Mouse (Mus musculus) midbrain, embryonic 12.5 days (tissue): ENCODE measurements around the gene 5730596B20Rik. TPM values are rescaled to one million over a fixed set of nuclear protein-coding genes. Genes with fewer than 3 reads are reported as not detected.
A peak's percentile ranks its signal among the peaks of the same experiment; 100 is the strongest.

Source experiments
- ATAC-seq: fragments of 200-750 bp; cut with Nextera tagmentation; 2 replicates; pipeline ENCODE4 v1.8.0; 2017; ENCODE audit warnings: low read depth, moderate TSS enrichment, moderate library complexity; ENCODE audit not compliant: low FRiP score
- H3K27ac ChIP-seq: fragments of 300-500 bp; sonication (generic); replicated peaks from 2 replicates; pipeline ENCODE4 v1.5.1; 2016; ENCODE audit warnings: mild to moderate bottlenecking
- H3K27me3 ChIP-seq: fragments of 300-500 bp; sonication (generic); 2 replicates; pipeline ENCODE4 v1.6.1; 2016; ENCODE audit warnings: mild to moderate bottlenecking
- H3K36me3 ChIP-seq: fragments of 300-500 bp; sonication (generic); 2 replicates; pipeline ENCODE4 v1.6.1; 2016
- H3K4me1 ChIP-seq: fragments of 300-500 bp; sonication (generic); 2 replicates; pipeline ENCODE4 v1.6.1; 2016
- H3K4me2 ChIP-seq: fragments of 300-500 bp; sonication (generic); replicated peaks from 2 replicates; pipeline ENCODE4 v1.6.1; 2016; ENCODE audit warnings: mild to moderate bottlenecking, moderate library complexity
- H3K4me3 ChIP-seq: fragments of 300-500 bp; sonication (generic); 2 replicates; pipeline ENCODE4 v1.5.1; 2016; ENCODE audit warnings: mild to moderate bottlenecking
- H3K9ac ChIP-seq: fragments of 300-500 bp; sonication (generic); replicated peaks from 2 replicates; pipeline ENCODE4 v1.6.1; 2016; ENCODE audit warnings: mild to moderate bottlenecking, moderate library complexity
- H3K9me3 ChIP-seq: fragments of 300-500 bp; sonication (generic); 2 replicates; pipeline ENCODE4 v1.6.1; 2016; ENCODE audit warnings: mild to moderate bottlenecking
- WGBS: fragments of 180-500 bp; shearing (Covaris S2); methylation state at CpG from one replicate; pipeline ENCODE4 v1.1.7; 2016; 5-methylcytosine and 5-hydroxymethylcytosine counted together
- polyA plus RNA-seq: library from polyadenylated mRNA; unstranded; fragments of >200 nt; fragmentation: Nextera tagmentation; extraction: Ambion mirVana; gene quantifications from 2 replicates; pipeline ENCODE4 v1.2.1, GENCODE M21; 2016

5730596B20Rik gene
- polyA plus RNA-seq, 1 experiment from 2014 or later: not detected

DNA sequence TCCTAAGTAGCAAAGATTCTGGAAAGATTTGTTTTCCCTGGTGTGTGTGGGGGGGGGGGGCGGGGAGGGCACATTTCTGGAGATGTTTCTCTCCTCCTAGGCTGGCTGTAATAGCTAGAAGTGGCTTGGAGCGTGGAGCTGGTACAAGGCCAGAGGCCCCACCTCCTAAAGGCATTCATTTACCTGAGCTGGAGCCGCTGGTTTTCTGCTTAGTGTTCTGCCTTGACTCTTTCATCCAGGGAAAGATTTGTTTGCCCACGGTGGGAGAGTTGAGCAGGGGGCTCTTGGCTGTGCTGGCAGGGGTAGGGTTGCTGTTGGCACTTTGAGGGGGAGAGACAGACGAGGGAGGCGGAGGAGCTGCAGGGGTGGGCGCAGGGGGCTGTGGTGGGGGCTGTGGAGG, 5.4 kb upstream of the 5730596B20Rik start:
- no peaks in the 10 kb centered on the region for H3K36me3 ChIP-seq
- H3K27ac ChIP-seq: no peak overlapping the region
- peaks cover 93% of the 10 kb centered on the region for H3K27me3 ChIP-seq
- no peaks in the 10 kb centered on the region for H3K9me3 ChIP-seq
- ATAC-seq: no peak
- no peak overlapping the region for H3K9ac ChIP-seq
- peaks cover 10% of the 10 kb centered on the region for H3K4me1 ChIP-seq
- H3K4me2 ChIP-seq: no peak overlapping the region
- no peak overlapping the region; the same call in 1 of the 2 replicates for H3K4me3 ChIP-seq
- 2% methylated on average over 5 of the region's 7 CpGs for WGBS

DNA sequence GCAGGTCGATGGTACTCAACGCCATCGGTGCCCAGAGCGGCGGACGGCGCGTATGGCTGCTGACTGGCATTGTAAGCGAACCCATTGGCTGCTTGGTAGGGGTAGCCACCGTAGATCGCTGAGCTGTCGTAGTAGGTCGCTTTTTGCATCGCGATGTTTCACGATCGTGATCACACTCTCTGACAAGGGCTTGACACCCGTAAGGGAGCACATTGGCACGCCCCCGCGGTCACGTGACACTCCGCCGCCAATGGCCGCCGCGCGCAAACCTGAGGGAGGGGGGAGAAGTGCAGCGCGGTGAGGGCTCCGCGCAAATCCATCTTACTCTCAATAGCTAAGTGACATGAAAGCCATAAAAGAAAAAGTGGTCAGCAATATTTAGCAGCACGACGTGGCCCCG, 4.8 kb upstream of the 5730596B20Rik start:
- Histone ChIP-seq H3K4me3 (peak overlapping the region; percentile 15), H3K27ac (no peak overlapping the region), H3K9ac (no peak overlapping the region)

DNA sequence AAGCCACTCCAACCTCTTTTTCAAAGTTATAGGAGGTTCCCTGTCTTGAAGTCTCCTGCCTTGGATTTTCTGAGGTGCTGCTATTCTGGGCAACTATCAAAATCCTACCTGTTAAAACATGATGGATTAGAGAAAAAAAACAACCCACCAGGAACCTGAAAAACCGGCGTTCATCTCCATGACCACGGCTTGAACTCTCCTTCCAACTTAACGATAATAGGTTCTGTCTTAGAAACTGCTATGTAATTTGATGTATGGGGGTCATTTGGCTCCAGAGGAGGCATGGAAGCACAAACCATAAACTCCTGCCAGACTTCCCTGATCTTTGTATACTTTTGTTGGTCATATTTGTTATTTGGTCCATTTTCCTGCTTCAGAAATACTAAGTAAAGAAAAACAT, 3.6 kb upstream of the 5730596B20Rik start:
- peaks cover 93% of the 10 kb centered on the region for H3K27me3 ChIP-seq
- ATAC-seq: no peak
- H3K4me2 ChIP-seq: no peak overlapping the region
- H3K36me3 ChIP-seq: no peaks in the 10 kb centered on the region
- H3K9me3 ChIP-seq: no peaks in the 10 kb centered on the region
- 2% methylated on average over 4 of the region's 4 CpGs for WGBS
- H3K9ac ChIP-seq: no peak overlapping the region
- no peak overlapping the region for H3K27ac ChIP-seq
- H3K4me3 ChIP-seq: no peak overlapping the region
- peaks cover 10% of the 10 kb centered on the region for H3K4me1 ChIP-seq

More for the DNA sequence above, 4.8 kb upstream of the 5730596B20Rik start:
- no peak for ATAC-seq
- H3K4me1 ChIP-seq: peaks cover 10% of the 10 kb centered on the region
- peak overlapping the region; percentile 27 for H3K4me2 ChIP-seq
- H3K36me3 ChIP-seq: no peaks in the 10 kb centered on the region
- WGBS: 1% methylated on average over 35 of the region's 35 CpGs
- peaks cover 93% of the 10 kb centered on the region for H3K27me3 ChIP-seq
- H3K9me3 ChIP-seq: no peaks in the 10 kb centered on the region

DNA sequence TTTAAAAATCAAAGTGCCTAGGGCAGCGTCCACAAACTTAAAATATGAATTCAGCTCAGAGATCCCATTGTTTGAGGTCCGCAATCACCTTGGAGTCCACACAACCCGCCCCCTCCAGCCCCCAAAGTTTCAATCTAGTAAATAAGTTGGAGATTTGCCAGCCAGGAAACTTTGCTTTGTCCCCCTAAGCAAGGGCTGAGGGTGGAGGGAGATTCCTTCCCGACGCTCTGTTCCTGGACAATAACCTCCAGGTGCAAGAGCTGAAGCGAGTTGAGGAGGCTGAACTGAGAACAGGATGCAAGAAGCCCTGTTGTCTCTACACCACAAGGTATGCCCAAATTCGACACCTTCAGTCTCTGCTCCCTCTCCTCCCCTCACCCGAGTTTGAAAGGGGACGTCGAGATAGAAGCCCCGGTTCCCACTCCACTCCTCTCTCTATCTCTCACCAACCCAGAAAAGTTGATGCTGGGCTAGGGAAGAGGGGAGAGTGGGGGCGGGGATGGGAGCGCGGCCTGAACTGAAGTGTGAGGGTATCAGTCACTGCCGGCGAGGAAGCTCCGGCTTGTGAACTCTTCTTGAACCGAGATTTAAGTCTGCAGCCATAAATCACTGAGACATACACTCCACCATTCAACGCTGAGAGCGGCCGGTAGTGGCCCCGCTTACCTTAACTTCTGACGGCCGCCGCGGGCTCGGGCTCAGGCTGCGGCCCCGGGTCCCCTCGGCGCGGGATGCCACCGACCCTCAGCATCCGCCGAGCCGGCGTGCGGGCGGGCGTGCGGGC, 2.1 kb upstream of the 5730596B20Rik start:
- ATAC-seq: no peak
- WGBS: 1% methylated on average over 41 of the region's 41 CpGs
- Histone ChIP-seq H3K27me3 (peaks cover 96% of the 10 kb centered on the region), H3K27ac (no peak overlapping the region), H3K9ac (no peak overlapping the region), H3K4me1 (peaks cover 10% of the 10 kb centered on the region), H3K4me3 (peak overlapping the region; percentile 13), H3K4me2 (no peak overlapping the region), H3K36me3 (no peaks in the 10 kb centered on the region), H3K9me3 (no peaks in the 10 kb centered on the region)

DNA sequence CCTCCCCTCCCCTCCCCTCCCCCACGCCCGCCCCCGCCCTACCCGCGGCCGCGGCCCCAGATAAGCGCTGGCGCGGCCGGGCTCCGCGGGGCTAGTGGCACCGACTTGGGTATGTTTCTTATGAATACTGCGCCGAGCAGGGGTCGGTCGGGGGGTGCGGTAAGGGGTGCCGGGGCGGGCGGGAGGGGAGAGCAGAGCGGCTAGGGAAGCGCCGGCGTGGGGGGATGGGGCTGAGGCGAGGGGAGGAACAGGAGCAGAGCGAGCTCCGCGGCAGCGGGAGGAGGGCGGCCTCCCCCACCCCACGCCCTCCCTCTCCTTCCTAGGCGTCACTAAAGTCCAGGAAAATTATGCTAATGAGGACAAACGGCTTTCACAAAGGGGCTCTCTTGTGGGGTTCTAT, 1.4 kb upstream of the 5730596B20Rik start:
- Histone ChIP-seq H3K4me3 (peak overlapping the region; percentile 13), H3K27ac (no peak overlapping the region), H3K9me3 (no peaks in the 10 kb centered on the region), H3K4me1 (peaks cover 10% of the 10 kb centered on the region), H3K9ac (no peak overlapping the region), H3K4me2 (no peak overlapping the region), H3K36me3 (no peaks in the 10 kb centered on the region), H3K27me3 (peaks cover 96% of the 10 kb centered on the region)
- 2% methylated on average over 18 of the region's 35 CpGs for WGBS
- no peak for ATAC-seq

DNA sequence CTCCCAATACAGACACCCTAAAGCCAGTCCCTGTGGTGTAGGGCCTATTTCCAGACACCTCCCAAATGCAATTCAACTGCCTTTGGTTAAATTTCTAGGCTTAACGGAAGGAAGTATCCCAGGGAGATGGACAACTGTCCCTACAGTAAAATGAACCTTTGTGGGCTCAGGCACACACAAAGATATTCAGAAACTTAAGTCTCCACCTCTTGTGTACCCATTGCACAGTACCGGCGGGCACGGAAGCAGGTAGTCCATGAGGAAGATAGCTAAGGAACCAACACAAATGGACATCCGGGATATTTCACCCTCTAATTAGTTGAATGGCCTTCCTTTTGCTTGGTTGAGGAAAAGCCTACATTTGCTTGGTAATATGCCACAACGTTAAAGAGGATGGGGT, 907 bp upstream of the 5730596B20Rik start:
- 2% methylated on average over 6 of the region's 6 CpGs for WGBS
- no peak overlapping the region for H3K27ac ChIP-seq
- ATAC-seq: no peak
- H3K4me1 ChIP-seq: peaks cover 10% of the 10 kb centered on the region
- no peaks in the 10 kb centered on the region for H3K9me3 ChIP-seq
- H3K4me2 ChIP-seq: no peak overlapping the region
- H3K9ac ChIP-seq: no peak overlapping the region
- H3K27me3 ChIP-seq: peaks cover 96% of the 10 kb centered on the region
- H3K36me3 ChIP-seq: no peaks in the 10 kb centered on the region
- no peak overlapping the region for H3K4me3 ChIP-seq

DNA sequence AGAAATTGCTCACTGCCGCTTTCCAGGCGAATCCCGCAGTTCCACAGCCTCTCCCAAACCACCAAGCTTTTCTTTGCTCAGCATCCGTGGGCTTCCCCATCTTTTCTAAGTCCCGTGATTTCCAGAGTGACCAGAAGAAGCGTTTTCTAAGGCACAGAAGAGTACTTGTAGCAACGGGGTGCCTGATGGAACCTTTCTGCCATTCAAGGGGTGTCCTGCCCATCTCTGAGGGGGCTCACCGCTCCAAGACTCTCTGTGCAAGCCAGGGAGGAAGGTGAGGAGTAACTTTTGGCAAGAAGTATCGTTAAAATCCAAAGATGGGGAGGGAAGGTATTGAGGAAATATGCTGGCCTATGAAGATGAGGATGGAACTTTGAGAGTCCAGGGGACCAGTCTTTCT, 508 bp downstream of the 5730596B20Rik start:
- Histone ChIP-seq H3K4me1 (peaks cover 1% of the 10 kb centered on the region), H3K27me3 (peaks cover 96% of the 10 kb centered on the region)

DNA sequence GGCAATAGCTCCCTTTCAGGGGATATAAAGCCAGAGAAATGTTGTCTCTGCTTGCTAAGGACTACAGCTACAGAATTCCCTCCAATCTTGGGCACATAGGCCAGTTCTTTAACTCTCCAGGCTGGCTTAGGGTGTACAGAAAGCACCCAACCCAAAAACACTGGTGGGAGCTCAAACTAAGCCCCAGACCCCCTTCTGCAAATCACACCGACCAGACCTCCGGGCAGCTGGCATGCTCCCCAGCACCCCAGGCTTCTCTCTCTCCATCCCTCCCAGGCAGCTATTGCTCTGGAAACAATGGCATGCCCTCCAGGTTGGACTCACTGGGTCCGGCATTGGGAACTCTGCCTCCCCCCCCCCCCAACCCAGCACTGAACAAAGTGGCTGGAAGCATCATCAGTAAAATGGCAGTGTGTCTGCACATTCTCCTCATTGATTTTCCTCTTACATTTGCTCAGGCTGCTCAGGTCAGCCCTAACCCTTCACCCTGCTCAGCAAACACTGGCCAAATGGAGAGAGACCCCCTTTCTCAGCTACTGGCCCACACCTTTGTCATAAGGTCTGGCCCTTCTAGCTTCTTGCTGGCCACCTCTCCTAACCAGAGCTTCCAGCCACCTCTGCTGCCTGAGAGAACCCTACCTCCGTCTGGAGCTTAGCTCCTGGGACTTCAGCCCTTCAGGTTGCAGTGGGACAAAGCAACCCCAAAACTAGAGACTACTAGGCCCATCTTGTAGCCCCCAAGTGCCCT, 1.8 kb downstream of the 5730596B20Rik start:
- H3K9ac ChIP-seq: no peak overlapping the region
- no peaks in the 10 kb centered on the region for H3K9me3 ChIP-seq
- H3K27me3 ChIP-seq: peaks cover 97% of the 10 kb centered on the region
- ATAC-seq: no peak
- H3K4me2 ChIP-seq: no peak overlapping the region
- H3K4me1 ChIP-seq: no peaks in the 10 kb centered on the region
- no peak overlapping the region for H3K4me3 ChIP-seq
- H3K27ac ChIP-seq: no peak overlapping the region
- 0% methylated on average over 4 of the region's 4 CpGs for WGBS
- H3K36me3 ChIP-seq: no peaks in the 10 kb centered on the region

More for the DNA sequence above, 508 bp downstream of the 5730596B20Rik start:
- WGBS: 1% methylated on average over 9 of the region's 9 CpGs
- H3K9me3 ChIP-seq: no peaks in the 10 kb centered on the region
- no peak overlapping the region for H3K9ac ChIP-seq
- H3K4me2 ChIP-seq: no peak overlapping the region
- no peak for ATAC-seq
- no peaks in the 10 kb centered on the region for H3K36me3 ChIP-seq
- no peak overlapping the region for H3K27ac ChIP-seq
- no peak overlapping the region for H3K4me3 ChIP-seq

DNA sequence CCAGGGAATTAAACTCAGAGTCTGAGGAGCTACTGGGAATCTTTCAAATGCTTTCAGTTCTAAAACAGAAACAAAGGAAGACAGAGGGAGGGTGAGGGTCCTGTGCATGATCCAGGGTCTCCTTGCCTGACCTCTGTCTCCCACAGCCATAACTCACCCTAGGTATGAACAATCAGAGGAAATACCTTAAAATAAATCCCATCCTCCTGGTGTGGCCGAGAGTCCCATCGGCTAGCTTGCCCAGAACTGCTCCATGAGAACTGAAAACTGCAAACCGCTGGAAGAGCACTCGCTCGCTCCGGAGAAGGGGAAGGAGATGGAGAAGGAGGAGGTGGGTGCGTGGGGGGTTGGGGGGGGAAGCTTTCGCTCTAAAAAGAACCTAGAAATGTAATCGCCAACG, 2.4 kb downstream of the 5730596B20Rik start:
- Histone ChIP-seq H3K4me2 (no peak overlapping the region), H3K4me3 (no peak overlapping the region), H3K4me1 (no peaks in the 10 kb centered on the region), H3K9me3 (no peaks in the 10 kb centered on the region), H3K9ac (no peak overlapping the region), H3K27ac (no peak overlapping the region), H3K36me3 (no peaks in the 10 kb centered on the region), H3K27me3 (peaks cover 100% of the 10 kb centered on the region)
- ATAC-seq: no peak
- WGBS: under 1% methylated on average over 10 of the region's 10 CpGs

DNA sequence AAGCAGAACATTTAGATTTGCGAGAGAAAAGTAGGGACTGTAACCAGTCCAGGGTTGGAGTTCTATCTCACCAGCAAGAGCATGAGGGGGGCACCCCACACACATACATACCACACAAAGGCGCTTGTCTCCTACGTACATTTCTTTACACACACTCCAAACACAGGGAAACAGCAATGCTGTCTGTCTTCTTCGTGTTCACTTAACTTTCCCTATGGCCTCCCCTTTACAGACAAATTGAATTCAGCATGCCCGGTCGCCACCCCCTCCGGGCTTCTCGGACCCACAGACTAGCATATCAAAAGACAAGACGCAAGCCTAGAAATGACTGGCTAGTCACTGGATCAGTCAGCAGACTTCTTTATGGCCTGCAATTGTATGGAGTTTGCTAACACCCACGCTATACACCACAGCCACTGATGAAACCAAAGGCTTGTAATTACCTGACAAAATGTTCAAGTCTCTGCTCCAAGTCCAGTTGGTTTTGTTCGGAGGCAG, 3.0 kb downstream of the 5730596B20Rik start:
- Histone ChIP-seq H3K4me3 (no peak overlapping the region), H3K9me3 (no peaks in the 10 kb centered on the region), H3K4me2 (no peak overlapping the region), H3K36me3 (no peaks in the 10 kb centered on the region), H3K27ac (no peak overlapping the region), H3K27me3 (peaks cover 100% of the 10 kb centered on the region), H3K4me1 (no peaks in the 10 kb centered on the region), H3K9ac (no peak overlapping the region)
- no peak for ATAC-seq
- WGBS: 2% methylated on average over 11 of the region's 11 CpGs

DNA sequence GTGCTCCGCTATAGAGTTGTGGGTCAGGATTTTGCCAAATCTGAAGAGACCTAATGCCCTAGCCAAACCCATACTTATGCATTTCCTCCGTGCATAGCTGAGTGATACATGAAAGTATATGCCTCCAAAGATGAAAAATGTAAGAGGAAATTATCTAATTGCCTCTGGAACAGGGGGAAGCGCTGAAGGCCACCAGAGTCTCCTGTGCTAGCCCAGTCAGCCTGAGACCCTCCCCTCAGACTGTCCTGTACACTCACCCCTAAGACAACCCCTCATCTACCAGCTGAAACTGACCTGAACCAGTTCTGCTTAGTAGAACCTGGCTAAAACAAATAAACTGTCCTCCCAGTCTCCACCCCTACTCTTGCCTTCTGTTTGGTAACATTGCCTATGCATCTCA, 3.4 kb downstream of the 5730596B20Rik start:
- Histone ChIP-seq H3K4me3 (no peak overlapping the region), H3K4me2 (no peak overlapping the region), H3K4me1 (no peaks in the 10 kb centered on the region), H3K27me3 (peaks cover 100% of the 10 kb centered on the region), H3K36me3 (no peaks in the 10 kb centered on the region), H3K9me3 (no peaks in the 10 kb centered on the region), H3K9ac (no peak overlapping the region), H3K27ac (no peak overlapping the region)
- 8% methylated on average over 3 of the region's 3 CpGs for WGBS
- no peak for ATAC-seq

DNA sequence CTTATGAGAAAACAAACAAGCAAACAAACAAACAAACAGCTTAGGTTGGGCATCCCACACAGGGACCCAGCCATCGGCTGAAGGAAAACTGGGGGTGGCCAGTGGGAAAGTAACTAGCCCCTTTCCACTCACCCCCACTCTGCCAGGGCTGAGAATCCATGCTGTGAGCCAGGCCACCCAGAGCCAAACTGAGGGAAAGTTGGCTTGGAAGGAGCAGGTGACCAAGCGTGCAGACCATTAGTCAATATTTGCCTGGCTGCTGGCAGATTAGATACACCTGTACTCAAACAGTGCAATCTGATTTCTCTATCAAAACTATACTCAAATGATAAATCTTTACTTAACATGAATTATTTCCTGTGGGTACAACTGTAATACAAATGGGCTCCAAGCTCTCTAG, 4.7 kb downstream of the 5730596B20Rik start:
- H3K27me3 ChIP-seq: peaks cover 100% of the 10 kb centered on the region
- ATAC-seq: no peak
- H3K9me3 ChIP-seq: no peaks in the 10 kb centered on the region
- no peak overlapping the region for H3K9ac ChIP-seq
- no peaks in the 10 kb centered on the region for H3K4me1 ChIP-seq
- WGBS: 12% methylated on average over 2 of the region's 2 CpGs
- H3K36me3 ChIP-seq: no peaks in the 10 kb centered on the region
- H3K4me3 ChIP-seq: no peak overlapping the region
- H3K27ac ChIP-seq: no peak overlapping the region
- H3K4me2 ChIP-seq: no peak overlapping the region
